25 mouse cellular contexts compared by ENCODE assay signal in the genomic region with DNA sequence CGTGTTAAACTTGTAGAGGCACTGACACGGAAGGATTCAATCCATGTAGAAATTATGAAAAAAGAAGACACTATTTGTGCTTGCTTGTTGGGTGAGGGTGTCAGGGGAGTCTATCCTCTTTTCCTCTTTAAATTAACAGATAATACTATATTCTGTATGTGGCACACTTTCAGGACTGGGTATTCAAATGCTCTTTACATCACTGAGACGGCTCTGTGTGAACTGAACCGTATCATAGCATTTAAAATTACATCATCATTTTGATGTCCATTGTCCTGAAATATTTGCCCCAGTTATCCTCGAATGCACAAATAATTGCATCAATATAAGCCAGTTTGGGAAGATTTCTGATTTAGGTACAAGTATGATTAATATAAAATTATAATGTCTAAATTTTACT.
DNase-seq lines count a peak whose midpoint lies in the region; ATAC-seq and TF ChIP-seq lines count a peak whose summit lies in the region.
"Had no signal": no experiment of that assay in that cellular context is flagged by ENCODE, and none has a peak within 500 bp of the region (broad histone marks: within the 10 kb centered on the region; RNA-seq: fewer than 3 reads in every experiment).

No protein-coding gene starts in this region.

- TF ChIP-seq POLR2A in kidney, adult 2 months (IDR thresholded peaks at IDR 0.05; ENCODE audit: low read depth, low read length): no peak

- no peak overlapping the region for H3K4me3 ChIP-seq in hindbrain, embryonic 13.5 days
- H3K4me3 ChIP-seq in hindbrain, embryonic 11.5 days (ENCODE audit: low read depth, low read length): no peak overlapping the region
- H3K4me3 ChIP-seq in forebrain, embryonic 16.5 days (replicated peaks; ENCODE audit: low read length): no peak overlapping the region
- H3K4me3 ChIP-seq in midbrain, embryonic 13.5 days (replicated peaks): no peak overlapping the region
- no peak overlapping the region for H3K4me3 ChIP-seq in kidney, adult 2 months (ENCODE audit: insufficient read depth, low read depth, low read length)
- H3K4me3 ChIP-seq: erythroblast, embryonic 14.5 days; heart, embryonic 13.5 days; limb, embryonic 12.5 days; liver, embryonic 15.5 days; stomach, embryonic 15.5 days had no signal

- no peaks in the 10 kb centered on the region for H3K27me3 ChIP-seq in hindbrain, embryonic 13.5 days
- H3K27me3 ChIP-seq in hindbrain, embryonic 11.5 days (ENCODE audit: control insufficient read depth, insufficient read depth, low read length): no peaks in the 10 kb centered on the region
- H3K27me3 ChIP-seq in forebrain, embryonic 16.5 days (replicated peaks; ENCODE audit: control insufficient read depth, insufficient read depth, low read length): no peaks in the 10 kb centered on the region
- H3K27me3 ChIP-seq in midbrain, embryonic 13.5 days: no peaks in the 10 kb centered on the region
- no peaks in the 10 kb centered on the region for H3K27me3 ChIP-seq in kidney, adult 2 months (replicated peaks; ENCODE audit: control insufficient read depth, insufficient read depth, low read length)
- H3K27me3 ChIP-seq: heart, embryonic 13.5 days; limb, embryonic 12.5 days; liver, embryonic 15.5 days; stomach, embryonic 15.5 days had no signal

- no peaks in the 10 kb centered on the region for H3K36me3 ChIP-seq in hindbrain, embryonic 13.5 days
- H3K36me3 ChIP-seq in hindbrain, embryonic 11.5 days (ENCODE audit: control insufficient read depth, insufficient read depth, low read length): no peaks in the 10 kb centered on the region
- no peaks in the 10 kb centered on the region for H3K36me3 ChIP-seq in forebrain, embryonic 16.5 days (ENCODE audit: control insufficient read depth, insufficient read depth)
- no peaks in the 10 kb centered on the region for H3K36me3 ChIP-seq in midbrain, embryonic 13.5 days
- H3K36me3 ChIP-seq in kidney, adult 2 months (ENCODE audit: control insufficient read depth, insufficient read depth, low read length): no peaks in the 10 kb centered on the region
- H3K36me3 ChIP-seq: heart, embryonic 13.5 days; limb, embryonic 12.5 days; liver, embryonic 15.5 days; stomach, embryonic 15.5 days had no signal

- no peak for TF ChIP-seq CTCF in kidney, adult 2 months (conservative IDR thresholded peaks at IDR 0.05; ENCODE audit: insufficient read depth, insufficient read length, low read depth, low read length)

- H3K27ac ChIP-seq in hindbrain, embryonic 13.5 days: peak overlapping the region; percentile 37; the same call in 1 of the 2 replicates
- no peak overlapping the region for H3K27ac ChIP-seq in hindbrain, embryonic 11.5 days (ENCODE audit: low read depth, low read length)
- peak overlapping the region; percentile 29; the same call in 1 of the 2 replicates for H3K27ac ChIP-seq in forebrain, embryonic 16.5 days (ENCODE audit: low read length)
- H3K27ac ChIP-seq in midbrain, embryonic 13.5 days: peak overlapping the region; percentile 73
- no peak overlapping the region for H3K27ac ChIP-seq in kidney, adult 2 months (ENCODE audit: insufficient read depth, low read depth, low read length)
- H3K27ac ChIP-seq: heart, embryonic 13.5 days; limb, embryonic 12.5 days; liver, embryonic 15.5 days; stomach, embryonic 15.5 days had no signal

- no peak for ATAC-seq in hindbrain, embryonic 13.5 days (ENCODE audit: low FRiP score)
- ATAC-seq in hindbrain, embryonic 11.5 days (ENCODE audit: low FRiP score): no peak
- no peak for ATAC-seq in forebrain, embryonic 16.5 days
- ATAC-seq in midbrain, embryonic 13.5 days: 0 out of 2 replicates have a peak, but pooled peaks have one; percentile 66
- ATAC-seq: intestine, embryonic 16.5 days had no signal

- no peak for DNase-seq in hindbrain, embryonic 11.5 days (ENCODE audit: low spot score)
- peak; percentile 84 for DNase-seq in retina, embryonic 14.5 days (ENCODE audit: low spot score)
- DNase-seq in kidney, adult 2 months: no peak
- no peak for DNase-seq in adrenal gland, postnatal 14 days
- DNase-seq in thymus, postnatal 25 days: no peak
- DNase-seq: adrenal gland, postnatal 25 days; cerebellum, adult 18-20 months; gastrocnemius, postnatal 25 days; heart, adult 18-20 months; heart, postnatal 10 days; kidney, adult 9 months; kidney, postnatal 14 days; layer of hippocampus, adult 9-11 months; lung, embryonic 14.5 days; right cerebral cortex, postnatal 25 days; thymus, postnatal 36 days had no signal

- H3K9ac ChIP-seq in hindbrain, embryonic 13.5 days: no peak overlapping the region
- no peak overlapping the region for H3K9ac ChIP-seq in hindbrain, embryonic 11.5 days (ENCODE audit: low read depth, low read length)
- peak overlapping the region; percentile 15; the same call in 1 of the 2 replicates for H3K9ac ChIP-seq in forebrain, embryonic 16.5 days (replicated peaks; ENCODE audit: low read depth, low read length)
- H3K9ac ChIP-seq in midbrain, embryonic 13.5 days (replicated peaks): no peak overlapping the region
- H3K9ac ChIP-seq: heart, embryonic 13.5 days; limb, embryonic 12.5 days; liver, embryonic 15.5 days; lung, embryonic 14.5 days; stomach, embryonic 15.5 days had no signal

- H3K9me3 ChIP-seq in hindbrain, embryonic 13.5 days: no peaks in the 10 kb centered on the region
- no peaks in the 10 kb centered on the region for H3K9me3 ChIP-seq in hindbrain, embryonic 11.5 days (ENCODE audit: control insufficient read depth, low read length)
- H3K9me3 ChIP-seq in forebrain, embryonic 16.5 days (ENCODE audit: control insufficient read depth, low read length): no peaks in the 10 kb centered on the region
- no peaks in the 10 kb centered on the region for H3K9me3 ChIP-seq in midbrain, embryonic 13.5 days
- H3K9me3 ChIP-seq: heart, embryonic 13.5 days; limb, embryonic 12.5 days; liver, embryonic 15.5 days; stomach, embryonic 15.5 days had no signal

- peaks cover 9% of the 10 kb centered on the region for H3K4me1 ChIP-seq in hindbrain, embryonic 13.5 days (replicated peaks)
- H3K4me1 ChIP-seq in hindbrain, embryonic 11.5 days (replicated peaks; ENCODE audit: control insufficient read depth, insufficient read depth, low read length): no peaks in the 10 kb centered on the region; the same call in 1 of the 2 replicates
- peaks cover 9% of the 10 kb centered on the region for H3K4me1 ChIP-seq in forebrain, embryonic 16.5 days (replicated peaks; ENCODE audit: control insufficient read depth, insufficient read depth, low read length)
- peaks cover 17% of the 10 kb centered on the region for H3K4me1 ChIP-seq in midbrain, embryonic 13.5 days (replicated peaks)
- no peaks in the 10 kb centered on the region for H3K4me1 ChIP-seq in kidney, adult 2 months (ENCODE audit: control insufficient read depth, insufficient read depth, low read length)
- H3K4me1 ChIP-seq: heart, embryonic 13.5 days; limb, embryonic 12.5 days; liver, embryonic 15.5 days; stomach, embryonic 15.5 days had no signal

- 51% methylated on average over 5 of the region's 5 CpGs for WGBS in hindbrain, embryonic 13.5 days
- WGBS in hindbrain, embryonic 11.5 days: 67% methylated on average over 5 of the region's 5 CpGs
- WGBS in forebrain, embryonic 16.5 days: 27% methylated on average over 5 of the region's 5 CpGs
- WGBS in midbrain, embryonic 13.5 days: 28% methylated on average over 5 of the region's 5 CpGs
- WGBS in kidney, adult 2 months: 77% methylated on average over 5 of the region's 5 CpGs

- no peak overlapping the region for H3K4me2 ChIP-seq in hindbrain, embryonic 13.5 days
- no peak overlapping the region for H3K4me2 ChIP-seq in hindbrain, embryonic 11.5 days (replicated peaks; ENCODE audit: low read depth, low read length)
- H3K4me2 ChIP-seq in forebrain, embryonic 16.5 days (ENCODE audit: low read length): no peak overlapping the region; the same call in 1 of the 2 replicates
- peak overlapping the region; percentile 22 for H3K4me2 ChIP-seq in midbrain, embryonic 13.5 days (replicated peaks)
- H3K4me2 ChIP-seq: heart, embryonic 13.5 days; limb, embryonic 12.5 days; liver, embryonic 15.5 days; lung, embryonic 14.5 days; stomach, embryonic 15.5 days had no signal

Comparison
In these comparisons a context has a peak if more than half of its experiments do, and no peak if none do; other contexts are left out.
1. H3K27ac ChIP-seq: peak in hindbrain, embryonic 13.5 days (single experiment), forebrain, embryonic 16.5 days (single experiment) and midbrain, embryonic 13.5 days (single experiment); none in hindbrain, embryonic 11.5 days (single experiment) and kidney, adult 2 months (single experiment).